Mouse (Mus musculus): ENCODE data around the gene Zbtb25.

Gene Zbtb25

GRCm38 (mm10) chr12:76369206-76369977, at the start of gene Zbtb25:
Gene Zbtb25 (minus strand): TSS chr12:76369602.
- peak; percentile 80 for DNase-seq

DNA sequence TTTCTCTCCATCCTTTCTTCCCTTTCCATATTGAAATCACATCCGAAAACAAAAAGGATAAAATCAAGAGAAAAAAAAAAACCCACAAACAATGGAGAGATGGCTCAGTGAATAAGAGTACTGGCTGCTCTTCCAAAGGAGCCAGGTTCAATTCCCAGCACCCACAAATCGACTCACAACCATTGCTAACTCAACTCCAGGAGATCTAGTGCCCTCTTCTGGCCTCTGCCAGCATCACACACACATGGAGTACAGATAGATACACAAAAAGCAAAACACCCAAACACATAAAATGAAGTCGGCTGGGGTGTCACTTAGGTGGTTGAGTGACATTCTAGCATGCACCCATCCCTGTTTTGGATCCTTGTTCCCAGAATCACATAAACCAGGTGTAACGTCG, 48.9 kb upstream of the Zbtb25 start:
- DNase-seq: no peak

DNA sequence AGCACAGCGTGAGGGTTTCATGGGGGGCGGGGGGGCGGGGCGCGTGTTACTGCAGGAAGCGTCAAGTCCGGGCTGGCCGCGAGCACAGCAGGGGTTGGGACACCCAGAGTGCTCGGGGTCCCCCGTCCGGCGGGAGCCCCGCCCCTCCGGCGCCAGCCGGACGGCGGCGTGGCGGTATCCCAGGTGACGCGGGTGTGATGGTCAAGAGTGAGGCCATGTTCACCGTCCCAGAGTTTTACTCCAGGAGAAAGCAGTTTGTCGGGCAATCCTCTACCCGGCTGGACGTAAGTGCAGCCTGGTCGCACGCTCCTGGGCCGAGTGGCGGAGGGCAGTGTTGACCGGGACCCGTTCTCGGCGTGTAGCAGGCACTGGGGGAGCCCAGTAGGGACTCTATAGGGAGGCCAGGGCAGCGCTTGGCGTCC, 48.0 kb upstream of the Zbtb25 start, which contains the start of gene Ppp1r36:
Gene Ppp1r36, plus strand, starts transcription at position 106 of the 422 bp plus-strand sequence.
- peak; percentile 15 for DNase-seq

DNA sequence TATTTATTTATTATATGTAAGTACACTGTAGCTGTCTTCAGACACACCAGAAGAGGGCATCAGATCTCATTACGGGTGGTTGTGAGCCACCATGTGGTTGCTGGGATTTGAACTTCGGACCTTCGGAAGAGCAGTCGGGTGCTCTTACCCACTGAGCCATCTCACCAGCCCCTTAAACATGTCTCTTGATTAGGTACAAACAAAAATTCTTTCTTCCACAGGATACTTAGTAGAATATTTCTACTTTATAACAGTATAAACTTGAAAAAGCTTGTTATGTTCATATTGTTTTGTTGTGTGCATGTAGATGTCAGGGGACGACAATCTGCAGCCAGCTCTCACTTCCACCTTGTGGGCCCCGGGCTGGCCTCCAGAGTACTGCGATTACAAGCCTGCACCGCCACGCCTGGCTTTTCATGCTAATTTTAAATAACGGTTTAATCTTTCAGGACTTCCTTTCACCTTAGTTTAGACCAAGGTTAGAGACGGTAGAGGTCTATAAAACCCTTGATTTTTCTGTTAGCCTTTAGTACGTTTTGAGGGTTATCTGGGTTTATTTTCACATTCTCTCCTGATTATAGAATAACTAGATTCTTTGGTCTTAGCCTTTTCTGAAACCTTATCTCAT, 46.1 kb upstream of the Zbtb25 start:
- DNase-seq: no peak

DNA sequence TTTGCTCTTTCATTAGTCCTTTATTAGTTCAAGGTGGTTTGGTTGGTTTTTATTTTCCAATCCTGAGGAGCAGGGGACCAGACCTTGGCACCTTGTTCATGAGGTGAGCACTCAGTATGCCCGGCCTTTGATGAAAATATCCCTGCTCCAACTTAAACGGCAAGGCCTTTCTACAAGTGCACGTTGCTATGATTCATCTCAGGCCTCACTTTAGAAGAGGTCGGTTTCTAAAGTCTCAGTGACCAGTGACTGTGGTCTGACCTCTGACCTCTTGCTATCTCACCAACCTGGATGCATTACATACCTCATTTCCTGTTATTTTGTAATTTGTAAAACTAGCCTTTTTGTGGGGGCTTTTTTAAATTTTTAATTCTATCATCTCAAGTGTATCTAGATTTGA, 39.8 kb upstream of the Zbtb25 start:
- DNase-seq: no peak

GRCm38 (mm10) chr12:76407184-76407583, 37.8 kb upstream of the Zbtb25 start:
- no peak for DNase-seq

- no peak for DNase-seq
Observed at GRCm38 (mm10) chr12:76405971-76406370, 36.6 kb upstream of the Zbtb25 start.

DNA sequence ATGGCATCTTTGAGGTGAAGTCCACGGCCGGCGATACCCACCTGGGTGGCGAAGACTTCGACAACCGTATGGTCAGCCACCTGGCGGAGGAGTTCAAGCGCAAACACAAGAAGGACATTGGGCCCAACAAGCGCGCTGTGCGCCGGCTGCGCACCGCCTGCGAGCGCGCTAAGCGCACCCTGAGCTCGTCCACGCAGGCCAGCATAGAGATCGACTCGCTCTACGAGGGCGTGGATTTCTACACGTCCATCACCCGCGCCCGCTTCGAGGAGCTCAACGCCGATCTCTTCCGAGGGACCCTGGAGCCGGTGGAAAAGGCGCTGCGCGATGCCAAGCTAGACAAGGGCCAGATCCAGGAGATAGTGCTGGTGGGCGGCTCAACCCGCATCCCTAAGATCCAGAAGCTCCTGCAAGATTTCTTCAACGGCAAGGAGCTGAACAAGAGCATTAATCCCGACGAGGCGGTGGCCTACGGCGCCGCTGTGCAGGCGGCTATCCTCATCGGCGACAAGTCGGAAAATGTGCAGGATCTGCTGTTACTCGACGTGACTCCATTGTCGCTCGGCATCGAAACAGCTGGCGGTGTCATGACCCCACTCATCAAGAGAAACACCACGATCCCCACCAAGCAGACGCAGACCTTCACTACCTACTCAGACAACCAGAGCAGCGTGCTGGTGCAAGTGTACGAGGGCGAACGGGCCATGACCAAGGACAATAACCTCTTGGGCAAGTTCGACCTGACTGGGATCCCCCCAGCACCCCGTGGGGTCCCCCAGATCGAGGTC, 36.0 kb upstream of the Zbtb25 start:
- DNase-seq: peak; percentile 20

- no peak for DNase-seq
Observed at GRCm38 (mm10) chr12:76404836-76405182, 35.4 kb upstream of the Zbtb25 start.

GRCm38 (mm10) chr12:76403886-76404537, 34.6 kb upstream of the Zbtb25 start, which contains the start of gene Hspa2:
Gene Hspa2 (plus strand): TSS chr12:76404176.
- DNase-seq: peak; percentile 100

DNA sequence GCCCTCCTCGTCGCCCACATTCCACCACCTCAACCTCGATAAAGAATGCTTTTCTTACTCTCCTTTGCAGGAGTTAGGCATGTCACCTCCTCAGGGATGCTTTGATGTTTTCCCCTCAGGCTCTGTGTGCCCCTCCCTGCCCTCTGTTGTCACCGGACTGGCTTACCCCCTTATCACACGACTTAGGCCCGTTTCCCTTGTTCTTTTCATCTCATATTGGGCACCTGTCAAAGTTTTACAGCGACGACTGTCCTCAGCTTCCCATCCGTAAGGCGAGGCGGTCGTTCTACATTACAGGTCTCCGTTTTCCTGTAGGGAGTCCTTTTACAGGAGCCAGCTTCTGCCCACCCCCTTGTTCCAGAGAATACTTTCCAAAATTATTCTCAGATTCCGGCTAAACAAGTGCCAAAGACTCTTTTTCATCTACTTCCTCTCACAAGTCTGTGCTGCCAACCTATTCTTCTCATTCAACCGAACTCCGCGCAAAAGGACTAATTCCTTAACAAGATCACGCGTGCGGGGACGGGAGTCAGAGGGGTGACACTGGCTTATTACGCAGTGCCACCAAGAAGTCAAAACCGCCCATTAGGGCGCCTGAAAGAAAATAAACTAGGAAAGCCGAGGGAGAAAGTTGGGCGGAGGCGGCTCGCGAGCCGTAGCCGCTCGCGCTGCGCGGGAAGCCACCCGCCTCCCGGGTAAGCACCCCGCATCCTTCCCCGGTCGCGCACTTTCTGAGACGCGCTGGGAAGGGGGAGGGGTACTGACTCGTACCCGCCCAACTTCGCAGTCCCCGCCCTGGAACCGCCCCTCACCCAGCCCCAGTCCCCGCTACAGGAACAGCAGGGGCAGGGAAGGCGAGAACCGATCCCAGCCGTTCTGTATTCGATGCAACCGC, 33.8 kb upstream of the Zbtb25 start:
- DNase-seq: no peak

DNA sequence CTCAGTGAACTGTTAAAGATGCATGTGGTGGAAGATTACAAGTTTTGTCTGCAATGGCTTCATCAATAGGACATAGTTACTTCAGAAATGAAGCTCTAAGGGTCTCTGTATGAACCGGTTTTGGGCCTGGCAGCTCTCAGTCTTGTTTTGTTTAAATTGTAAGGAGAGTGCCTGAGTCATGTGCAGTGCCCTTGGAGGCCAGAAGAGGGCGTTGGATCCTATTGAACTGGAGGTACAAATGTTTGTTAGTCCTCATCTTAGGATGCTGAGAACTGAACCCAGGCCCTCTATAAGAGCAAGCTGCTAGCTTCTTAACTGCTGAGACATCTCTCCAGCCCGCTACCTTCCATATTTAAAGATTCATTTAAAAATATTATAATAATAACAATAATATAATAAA, 32.3 kb upstream of the Zbtb25 start:
- DNase-seq: no peak

GRCm38 (mm10) chr12:76397281-76397680, 27.9 kb upstream of the Zbtb25 start:
- no peak for DNase-seq

GRCm38 (mm10) chr12:76392979-76393378, 23.6 kb upstream of the Zbtb25 start:
- DNase-seq: no peak

GRCm38 (mm10) chr12:76391595-76392271, 22.3 kb upstream of the Zbtb25 start:
- no peak for DNase-seq

- DNase-seq: no peak
Observed at GRCm38 (mm10) chr12:76388794-76389193, 19.4 kb upstream of the Zbtb25 start.

DNA sequence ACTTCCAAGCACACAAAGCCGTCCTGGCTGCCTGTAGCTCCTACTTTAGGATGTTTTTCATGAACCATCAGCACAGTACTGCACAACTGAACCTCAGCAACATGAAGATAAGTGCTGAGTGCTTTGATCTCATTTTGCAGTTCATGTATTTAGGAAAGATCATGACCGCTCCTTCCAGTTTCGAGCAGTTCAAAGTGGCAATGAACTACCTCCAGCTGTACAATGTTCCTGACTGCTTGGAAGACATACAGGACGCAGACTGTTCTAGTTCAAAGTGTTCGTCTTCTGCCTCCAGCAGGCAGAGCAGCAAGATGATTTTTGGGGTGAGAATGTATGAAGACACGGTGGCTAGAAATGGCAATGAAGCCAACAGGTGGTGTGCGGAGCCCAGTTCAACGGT, 15.9 kb upstream of the Zbtb25 start:
- DNase-seq: peak; percentile 52

GRCm38 (mm10) chr12:76380151-76380550, 10.7 kb upstream of the Zbtb25 start:
- DNase-seq: no peak

GRCm38 (mm10) chr12:76378556-76378955, 9.2 kb upstream of the Zbtb25 start:
- DNase-seq: no peak

DNA sequence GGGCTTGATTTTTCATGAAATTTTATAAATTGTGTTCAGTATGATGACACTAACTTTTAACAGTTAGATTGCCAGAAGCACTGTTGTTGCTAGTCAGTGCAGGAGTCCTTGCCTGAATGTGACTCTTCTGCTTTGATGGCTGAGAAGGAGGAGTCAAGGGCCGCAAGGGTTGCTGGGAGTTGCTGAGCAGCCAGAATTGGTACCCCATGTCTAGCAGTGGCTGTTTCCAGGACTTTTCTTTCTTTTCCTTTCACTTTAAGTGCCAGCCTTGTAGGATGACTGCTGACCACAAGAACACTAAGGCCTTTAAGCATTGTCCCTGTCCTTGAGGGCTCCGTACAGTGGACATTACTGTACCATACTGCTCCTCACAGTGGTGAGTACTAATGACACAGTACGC, 8.3 kb upstream of the Zbtb25 start:
- no peak for DNase-seq

GRCm38 (mm10) chr12:76377059-76377458, 7.7 kb upstream of the Zbtb25 start:
- peak; percentile 32 for DNase-seq
